Mouse (Mus musculus): ENCODE measurements around the gene Gm10837. TPM values are rescaled to one million over a fixed set of nuclear protein-coding genes. Genes with fewer than 3 reads are reported as not detected.

The Gm10837 gene
- not detected in 2 replicates for polyA plus RNA-seq (2012; rRNA removed; ENCODE audit: low replicate concordance)

GRCm38 (mm10) chr14:122490441-122491328 lies at the start of gene Gm10837:
Gene Gm10837 (plus strand): TSS chr14:122490586.

GRCm38 (mm10) chr14:122450496-122451382 lies 39.6 kb upstream of the Gm10837 start, which contains the start of gene Gm5089:
Gene Gm5089 (minus strand): TSS chr14:122451115.

GRCm38 (mm10) chr14:122464763-122465741 lies 25.3 kb upstream of the Gm10837 start, which contains the start of gene Zic5:
Gene Zic5 (minus strand): TSS chr14:122465677.

GRCm38 (mm10) chr14:122474891-122475556 lies 15.4 kb upstream of the Gm10837 start, which contains the start of gene Zic2:
Gene Zic2 (plus strand): TSS chr14:122475435.

GRCm38 (mm10) chr14:122534017-122534924 lies 43.9 kb downstream of the Gm10837 start, which contains the start of gene Pcca:
Gene Pcca (plus strand): TSS chr14:122534324.

Other genes with a start within 250 kb of the Gm10837 start
- 0.59 TPM in 1 of 2 replicates, not detected in the other for gene Gm5089, start 39.5 kb upstream of the Gm10837 start, polyA plus RNA-seq (2012; rRNA removed; ENCODE audit: low replicate concordance)
- gene Zic5, start 24.9 kb upstream of the Gm10837 start, polyA plus RNA-seq (2012; rRNA removed; ENCODE audit: low replicate concordance): 2.7 TPM in 1 of 2 replicates, not detected in the other
- 0.10 TPM in 1 of 2 replicates, not detected in the other for gene Zic2, start 15.2 kb upstream of the Gm10837 start, polyA plus RNA-seq (2012; rRNA removed; ENCODE audit: low replicate concordance)
- gene Pcca, start 43.7 kb downstream of the Gm10837 start, polyA plus RNA-seq (2012; rRNA removed; ENCODE audit: low replicate concordance): 49.0 and 71.5 TPM in 2 replicates

All from subcutaneous adipose tissue, adult 2 months (tissue).